20 mouse cellular contexts compared by ENCODE assay signal in the genomic region with DNA sequence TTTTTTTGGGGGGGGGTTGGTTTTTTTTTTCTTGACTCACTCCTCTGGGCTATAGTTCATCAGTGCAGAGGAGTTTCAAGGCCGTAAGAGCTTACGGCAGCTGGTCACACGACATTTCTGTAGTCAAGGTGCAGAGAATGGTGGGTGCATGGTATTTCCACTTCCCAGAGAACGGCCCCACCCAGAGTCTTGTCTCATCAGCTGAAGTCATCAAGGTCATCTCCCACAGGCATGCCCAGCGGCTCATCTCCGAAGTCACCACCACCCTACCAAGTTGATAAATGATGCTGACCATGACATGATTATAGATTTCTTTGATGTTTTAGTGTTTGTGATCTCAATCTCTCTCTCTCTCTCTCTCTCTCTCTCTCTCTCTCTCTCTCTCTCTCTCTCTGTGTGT. TPM values are rescaled to one million over a fixed set of nuclear protein-coding genes. Genes with fewer than 3 reads are reported as not detected.
"Had no signal": no experiment of that assay in that cellular context is flagged by ENCODE, and none has a peak within 500 bp of the region (broad histone marks: within the 10 kb centered on the region; RNA-seq: fewer than 3 reads in every experiment).

No protein-coding gene starts in this region.

- H3K27me3 ChIP-seq: lung, embryonic 15.5 days; megakaryocyte, embryonic 14.5 days; midbrain, embryonic 12.5 days; midbrain, embryonic 15.5 days; neural tube, embryonic 12.5 days; stomach, embryonic 15.5 days had no signal

- H3K36me3 ChIP-seq: lung, embryonic 15.5 days; midbrain, embryonic 10.5 days; midbrain, embryonic 12.5 days; midbrain, embryonic 15.5 days; neural tube, embryonic 12.5 days; stomach, embryonic 15.5 days had no signal

- ATAC-seq: liver, postnatal 0 days; lung, postnatal 0 days; midbrain, embryonic 15.5 days had no signal

- H3K27ac ChIP-seq: lung, embryonic 15.5 days; macrophage; midbrain, embryonic 10.5 days; midbrain, embryonic 12.5 days; midbrain, embryonic 15.5 days; neural tube, embryonic 12.5 days; stomach, embryonic 15.5 days; stomach, postnatal 0 days had no signal

- H3K4me2 ChIP-seq: lung, embryonic 15.5 days; midbrain, embryonic 12.5 days; midbrain, embryonic 15.5 days; neural tube, embryonic 12.5 days; stomach, embryonic 15.5 days had no signal

- H3K9me3 ChIP-seq: lung, embryonic 15.5 days; midbrain, embryonic 10.5 days; midbrain, embryonic 12.5 days; midbrain, embryonic 15.5 days; neural tube, embryonic 12.5 days; stomach, embryonic 15.5 days had no signal

- H3K9ac ChIP-seq: liver, postnatal 0 days; lung, embryonic 15.5 days; midbrain, embryonic 12.5 days; midbrain, embryonic 15.5 days; neural tube, embryonic 12.5 days; stomach, embryonic 15.5 days had no signal

- DNase-seq: liver, postnatal 0 days; lung, adult 2 months; lung, postnatal 14 days; lung, postnatal 36 days; right cerebral cortex, postnatal 14 days; thymus, adult 2 months; thymus, postnatal 36 days had no signal

- H3K4me3 ChIP-seq: lung, embryonic 15.5 days; megakaryocyte, embryonic 14.5 days; midbrain, embryonic 10.5 days; midbrain, embryonic 12.5 days; midbrain, embryonic 15.5 days; neural tube, embryonic 12.5 days; stomach, embryonic 15.5 days had no signal

- H3K4me1 ChIP-seq: lung, embryonic 15.5 days; megakaryocyte, embryonic 14.5 days; midbrain, embryonic 10.5 days; midbrain, embryonic 12.5 days; midbrain, embryonic 15.5 days; neural tube, embryonic 12.5 days; stomach, embryonic 15.5 days had no signal

RNA-seq across cellular contexts. Expression of a gene that starts 20.0 kb away (rescaled TPM):
- total RNA-seq: megakaryocyte progenitor cell, adult 5-6 weeks; monocyte, adult 5-6 weeks had no signal
- polyA plus RNA-seq: liver, postnatal 0 days; macrophage; spleen, adult 2 months had no signal
